Mouse (Mus musculus): ENCODE measurements around the gene Kxd1. TPM values are rescaled to one million over a fixed set of nuclear protein-coding genes. Genes with fewer than 3 reads are reported as not detected.

The Kxd1 gene
- polyA plus RNA-seq, 1 experiment from 2014 or later = 50.5 TPM

- Histone ChIP-seq H3K9ac (0 out of 2 replicates have a peak overlapping the region, but pooled peaks have one; percentile 43), H3K27me3 (peaks cover 100% of the 10 kb centered on the region), H3K9me3 (no peaks in the 10 kb centered on the region), H3K27ac (no peak overlapping the region), H3K36me3 (no peaks in the 10 kb centered on the region), H3K4me2 (peak overlapping the region; percentile 17; the same call in 1 of the 2 replicates), H3K4me3 (peak overlapping the region; percentile 12; the same call in 1 of the 2 replicates), H3K4me1 (replicated peaks) (peaks cover 38% of the 10 kb centered on the region)
- WGBS = 5% methylated on average over 12 of the region's 12 CpGs
- no peak for ATAC-seq (ENCODE audit: low FRiP score)
These were observed 32.0 kb downstream of the Kxd1 start for GRCm38 (mm10) chr8:70495771-70496062.

GRCm38 (mm10) chr8:70495001-70495770, 32.6 kb downstream of the Kxd1 start:
- peaks cover 100% of the 10 kb centered on the region for H3K27me3 ChIP-seq
- no peaks in the 10 kb centered on the region for H3K36me3 ChIP-seq
- WGBS = 3% methylated on average over 21 of the region's 21 CpGs
- peak; percentile 29; the same call in 1 of the 2 replicates for ATAC-seq (ENCODE audit: low FRiP score)
- H3K27ac ChIP-seq = no peak overlapping the region
- H3K9ac ChIP-seq = 0 out of 2 replicates have a peak overlapping the region, but pooled peaks have one; percentile 43
- H3K4me3 ChIP-seq = peak overlapping the region; percentile 12
- peaks cover 38% of the 10 kb centered on the region for H3K4me1 ChIP-seq (replicated peaks)
- H3K4me2 ChIP-seq = peak overlapping the region; percentile 17; the same call in 1 of the 2 replicates
- H3K9me3 ChIP-seq = no peaks in the 10 kb centered on the region

GRCm38 (mm10) chr8:70494416-70494945, 33.3 kb downstream of the Kxd1 start:
- WGBS = 2% methylated on average over 28 of the region's 28 CpGs
- H3K4me1 ChIP-seq (replicated peaks) = peaks cover 41% of the 10 kb centered on the region
- H3K4me2 ChIP-seq = peak overlapping the region; percentile 58
- H3K27me3 ChIP-seq = peaks cover 100% of the 10 kb centered on the region
- H3K36me3 ChIP-seq = no peaks in the 10 kb centered on the region
- H3K9me3 ChIP-seq = no peaks in the 10 kb centered on the region
- no peak overlapping the region for H3K9ac ChIP-seq
- peak overlapping the region; percentile 38 for H3K4me3 ChIP-seq
- no peak overlapping the region for H3K27ac ChIP-seq
- ATAC-seq (ENCODE audit: low FRiP score) = no peak

- Histone ChIP-seq H3K4me3 (peak overlapping the region; percentile 38), H3K27ac (no peak overlapping the region), H3K36me3 (no peaks in the 10 kb centered on the region), H3K4me2 (peak overlapping the region; percentile 58), H3K9ac (no peak overlapping the region; the same call in 1 of the 2 replicates), H3K27me3 (peaks cover 100% of the 10 kb centered on the region), H3K4me1 (replicated peaks) (peaks cover 47% of the 10 kb centered on the region), H3K9me3 (no peaks in the 10 kb centered on the region)
- ATAC-seq (ENCODE audit: low FRiP score) = no peak
- 2% methylated on average over 47 of the region's 47 CpGs for WGBS
These were observed 33.9 kb downstream of the Kxd1 start for GRCm38 (mm10) chr8:70493692-70494415.

- peaks cover 56% of the 10 kb centered on the region for H3K4me1 ChIP-seq (replicated peaks)
- ATAC-seq (ENCODE audit: low FRiP score) = no peak
- peak within 1 kb of the TSS; percentile 58 for H3K4me2 ChIP-seq
- peak within 1 kb of the TSS; percentile 58; the same call in 1 of the 2 replicates for H3K9ac ChIP-seq
- peak within 1 kb of the TSS; percentile 38 for H3K4me3 ChIP-seq
- 2% methylated on average over 65 of the region's 93 CpGs for WGBS
- H3K9me3 ChIP-seq = no peaks in the 10 kb centered on the region
- no peaks in the 10 kb centered on the region for H3K36me3 ChIP-seq
- H3K27me3 ChIP-seq = peaks cover 100% of the 10 kb centered on the region
- H3K27ac ChIP-seq = no peak within 1 kb of the TSS
These were observed 34.8 kb downstream of the Kxd1 start, which contains the start of gene Crlf1 for GRCm38 (mm10) chr8:70492664-70493640. Gene Crlf1 (plus strand): TSS chr8:70493158.

- H3K9me3 ChIP-seq = no peaks in the 10 kb centered on the region
- peaks cover 96% of the 10 kb centered on the region for H3K27me3 ChIP-seq
- WGBS = 2% methylated on average over 20 of the region's 20 CpGs
- no peak for ATAC-seq (ENCODE audit: low FRiP score)
- H3K4me2 ChIP-seq = no peak overlapping the region
- H3K4me3 ChIP-seq = no peak overlapping the region
- peaks cover 72% of the 10 kb centered on the region for H3K4me1 ChIP-seq (replicated peaks)
- H3K27ac ChIP-seq = no peak overlapping the region
- no peaks in the 10 kb centered on the region for H3K36me3 ChIP-seq
- H3K9ac ChIP-seq = no peak overlapping the region
These were observed 36.8 kb downstream of the Kxd1 start for GRCm38 (mm10) chr8:70490880-70491495.

GRCm38 (mm10) chr8:70490061-70490879, 37.5 kb downstream of the Kxd1 start:
- Histone ChIP-seq H3K4me3 (0 out of 2 replicates have a peak overlapping the region, but pooled peaks have one; percentile 19), H3K9me3 (no peaks in the 10 kb centered on the region), H3K4me2 (no peak overlapping the region), H3K27ac (no peak overlapping the region), H3K36me3 (no peaks in the 10 kb centered on the region), H3K9ac (no peak overlapping the region), H3K27me3 (peaks cover 96% of the 10 kb centered on the region), H3K4me1 (replicated peaks) (peaks cover 68% of the 10 kb centered on the region)
- WGBS = 8% methylated on average over 10 of the region's 10 CpGs
- ATAC-seq (ENCODE audit: low FRiP score) = no peak

GRCm38 (mm10) chr8:70489576-70489975, 38.2 kb downstream of the Kxd1 start:
- Histone ChIP-seq H3K9ac (no peak overlapping the region), H3K4me3 (peak overlapping the region; percentile 19; the same call in 1 of the 2 replicates), H3K4me1 (replicated peaks) (peaks cover 61% of the 10 kb centered on the region), H3K36me3 (no peaks in the 10 kb centered on the region; the same call in 1 of the 2 replicates), H3K27me3 (peaks cover 96% of the 10 kb centered on the region), H3K27ac (no peak overlapping the region), H3K4me2 (peak overlapping the region; percentile 33), H3K9me3 (no peaks in the 10 kb centered on the region)
- WGBS = 0% methylated on average over 27 of the region's 41 CpGs
- ATAC-seq (ENCODE audit: low FRiP score) = no peak

- Histone ChIP-seq H3K4me1 (replicated peaks) (peaks cover 56% of the 10 kb centered on the region), H3K9me3 (no peaks in the 10 kb centered on the region), H3K27me3 (peaks cover 96% of the 10 kb centered on the region), H3K36me3 (peaks cover 3% of the 10 kb centered on the region), H3K4me3 (peak overlapping the region; percentile 32), H3K4me2 (peak overlapping the region; percentile 33), H3K27ac (no peak overlapping the region), H3K9ac (no peak overlapping the region)
- no peak for ATAC-seq (ENCODE audit: low FRiP score)
- WGBS = 6% methylated on average over 14 of the region's 14 CpGs
These were observed 38.8 kb downstream of the Kxd1 start for GRCm38 (mm10) chr8:70488931-70489470.

- Histone ChIP-seq H3K4me1 (replicated peaks) (peaks cover 47% of the 10 kb centered on the region), H3K36me3 (peaks cover 10% of the 10 kb centered on the region), H3K9me3 (no peaks in the 10 kb centered on the region), H3K9ac (peak overlapping the region; percentile 55), H3K27ac (no peak overlapping the region), H3K27me3 (peaks cover 96% of the 10 kb centered on the region), H3K4me2 (peak overlapping the region; percentile 74), H3K4me3 (peak overlapping the region; percentile 32)
- 3% methylated on average over 52 of the region's 55 CpGs for WGBS
- ATAC-seq (ENCODE audit: low FRiP score) = no peak
These were observed 39.6 kb downstream of the Kxd1 start for GRCm38 (mm10) chr8:70487993-70488796.
